8 mouse cellular contexts compared by ENCODE assay signal in genomic region chr5:143465156-143466085, GRCm38 (mm10). TPM values are rescaled to one million over a fixed set of nuclear protein-coding genes. Genes with fewer than 3 reads are reported as not detected.
DNase-seq lines count a peak whose midpoint lies in the region; TF ChIP-seq lines count a peak whose summit lies in the region.

No protein-coding gene starts in this region.

- H3K79me2 ChIP-seq in C2C12 (ENCODE audit: control insufficient read depth, insufficient read depth) = no peaks in the 10 kb centered on the region

- no peaks in the 10 kb centered on the region for H3K9me3 ChIP-seq in forebrain, embryonic 10.5 days

- peak overlapping the region; percentile 48 for H3K4me3 ChIP-seq in C2C12 (ENCODE audit: insufficient read depth, poor library complexity, severe bottlenecking)
- H3K4me3 ChIP-seq in forebrain, embryonic 10.5 days = peak overlapping the region; percentile 77

- no peaks in the 10 kb centered on the region for H3K79me3 ChIP-seq in C2C12 (ENCODE audit: low read depth)

- H3K27ac ChIP-seq in forebrain, embryonic 10.5 days = peak overlapping the region; percentile 87

- no peaks in the 10 kb centered on the region for H3K36me3 ChIP-seq in C2C12 (ENCODE audit: control insufficient read depth, insufficient read depth)
- peaks cover 38% of the 10 kb centered on the region for H3K36me3 ChIP-seq in forebrain, embryonic 10.5 days (replicated peaks)

- DNase-seq in embryo, embryonic 10.5 days (ENCODE audit: low spot score) = peak; percentile 4
- no peak for DNase-seq in embryo, embryonic 9.5 days (ENCODE audit: extremely low spot score)
- DNase-seq in forebrain, embryonic 10.5 days (ENCODE audit: extremely low spot score, low spot score) = no peak
- DNase-seq in liver = peak; percentile 47
- peak; percentile 3 for DNase-seq in retina, embryonic 14.5 days (ENCODE audit: low spot score)
- DNase-seq in right cerebral cortex, postnatal 4 days = no peak
- DNase-seq in adrenal gland, postnatal 25 days = no peak

- no peaks in the 10 kb centered on the region for H3K27me3 ChIP-seq in C2C12 (ENCODE audit: control insufficient read depth, insufficient read depth, insufficient read length)
- peaks cover 13% of the 10 kb centered on the region; the same call in 1 of the 2 replicates for H3K27me3 ChIP-seq in forebrain, embryonic 10.5 days (ENCODE audit: poor library complexity, severe bottlenecking)

- H3ac ChIP-seq in C2C12 (ENCODE audit: control insufficient read depth, insufficient read length, low read depth) = peak overlapping the region; percentile 19

- TF ChIP-seq CTCF in C2C12 (IDR thresholded peaks at IDR 0.05; ENCODE audit: control insufficient read depth, insufficient read depth, insufficient read length) = no peak

- WGBS in forebrain, embryonic 10.5 days = 38% methylated on average over 23 of the region's 23 CpGs

- H3K4me1 ChIP-seq in forebrain, embryonic 10.5 days = peaks cover 22% of the 10 kb centered on the region

TF ChIP-seq in C2C12, 6 proteins besides CTCF, POLR2A, EP300 and RAD21:
- TF ChIP-seq MAX (IDR thresholded peaks at IDR 0.05) (no peak), CEBPB (IDR thresholded peaks at IDR 0.05; ENCODE audit: low read depth) (peak; percentile 28), MYOD1 (IDR thresholded peaks at IDR 0.05; ENCODE audit: control insufficient read depth, insufficient read length, low read depth) (no peak)

RNA-seq across cellular contexts. Expression of gene Daglb, which starts 1.0 kb away (rescaled TPM):
- 3.7 TPM for polyA plus RNA-seq in C2C12 (2012; fragmentation: generic; extraction: Trizol)
- polyA plus RNA-seq in forebrain, embryonic 10.5 days (2016; fragmentation: Nextera tagmentation; extraction: Ambion mirVana) = 14.2 and 14.3 TPM in 2 replicates
- 18.7 and 21.9 TPM in 2 replicates for total RNA-seq in adrenal gland, postnatal 25 days (2021)

Comparison
In these comparisons a context has a peak if more than half of its experiments do, and no peak if none do; other contexts are left out.
1. DNase-seq: peak in embryo, embryonic 10.5 days (single experiment), liver (single experiment) and retina, embryonic 14.5 days (single experiment); none in embryo, embryonic 9.5 days (single experiment), forebrain, embryonic 10.5 days (single experiment), right cerebral cortex, postnatal 4 days (single experiment) and adrenal gland, postnatal 25 days (single experiment).